19 mouse cellular contexts compared by ENCODE assay signal in genomic region chr15:99339669-99340068, GRCm38 (mm10). TPM values are rescaled to one million over a fixed set of nuclear protein-coding genes. Genes with fewer than 3 reads are reported as not detected.
DNase-seq lines count a peak whose midpoint lies in the region; ATAC-seq and TF ChIP-seq lines count a peak whose summit lies in the region.
"Had no signal": no experiment of that assay in that cellular context is flagged by ENCODE, and none has a peak within 500 bp of the region (broad histone marks: within the 10 kb centered on the region; RNA-seq: fewer than 3 reads in every experiment).

No protein-coding gene starts in this region.

- no peak overlapping the region for H3K27ac ChIP-seq in heart, embryonic 12.5 days (ENCODE audit: poor library complexity, severe bottlenecking)
- H3K27ac ChIP-seq in liver, embryonic 12.5 days, result peak overlapping the region; percentile 23; the same call in 1 of the 2 replicates
- no peak overlapping the region for H3K27ac ChIP-seq in liver, postnatal 0 days (ENCODE audit: low read depth)
- H3K27ac ChIP-seq in embryonic facial prominence, embryonic 13.5 days, result 0 out of 2 replicates have a peak overlapping the region, but pooled peaks have one; percentile 16
- peak overlapping the region; percentile 11 for H3K27ac ChIP-seq in liver, embryonic 15.5 days (replicated peaks)
- H3K27ac ChIP-seq: forebrain, embryonic 15.5 days had no signal

- peaks cover 7% of the 10 kb centered on the region; the same call in 1 of the 2 replicates for H3K36me3 ChIP-seq in heart, embryonic 12.5 days
- H3K36me3 ChIP-seq in liver, embryonic 12.5 days, result no peaks in the 10 kb centered on the region
- no peaks in the 10 kb centered on the region for H3K36me3 ChIP-seq in liver, postnatal 0 days (replicated peaks; ENCODE audit: insufficient read depth, low read length)
- H3K36me3 ChIP-seq in embryonic facial prominence, embryonic 13.5 days, result peaks cover 6% of the 10 kb centered on the region; the same call in 1 of the 2 replicates
- no peaks in the 10 kb centered on the region for H3K36me3 ChIP-seq in liver, embryonic 15.5 days (replicated peaks)
- H3K36me3 ChIP-seq: forebrain, embryonic 15.5 days; G1E had no signal

- H3K9ac ChIP-seq in heart, embryonic 12.5 days, result 0 out of 2 replicates have a peak overlapping the region, but pooled peaks have one; percentile 17
- H3K9ac ChIP-seq in liver, embryonic 12.5 days, result no peak overlapping the region
- no peak overlapping the region for H3K9ac ChIP-seq in liver, postnatal 0 days (replicated peaks)
- no peak overlapping the region for H3K9ac ChIP-seq in embryonic facial prominence, embryonic 13.5 days
- H3K9ac ChIP-seq in liver, embryonic 15.5 days, result no peak overlapping the region
- H3K9ac ChIP-seq: forebrain, embryonic 15.5 days had no signal

- TF ChIP-seq EP300 in liver, postnatal 0 days (IDR thresholded peaks at IDR 0.05; ENCODE audit: low read depth), result no peak

- no peaks in the 10 kb centered on the region for H3K27me3 ChIP-seq in heart, embryonic 12.5 days (replicated peaks)
- peaks cover 13% of the 10 kb centered on the region for H3K27me3 ChIP-seq in liver, embryonic 12.5 days (replicated peaks)
- no peaks in the 10 kb centered on the region for H3K27me3 ChIP-seq in liver, postnatal 0 days (ENCODE audit: insufficient read depth, low read length)
- H3K27me3 ChIP-seq in embryonic facial prominence, embryonic 13.5 days, result no peaks in the 10 kb centered on the region
- H3K27me3 ChIP-seq in liver, embryonic 15.5 days, result no peaks in the 10 kb centered on the region
- H3K27me3 ChIP-seq: forebrain, embryonic 15.5 days had no signal

- no peaks in the 10 kb centered on the region for H3K9me3 ChIP-seq in heart, embryonic 12.5 days (replicated peaks)
- no peaks in the 10 kb centered on the region for H3K9me3 ChIP-seq in liver, embryonic 12.5 days (replicated peaks)
- H3K9me3 ChIP-seq in liver, postnatal 0 days (ENCODE audit: low read length), result no peaks in the 10 kb centered on the region
- no peaks in the 10 kb centered on the region for H3K9me3 ChIP-seq in embryonic facial prominence, embryonic 13.5 days
- no peaks in the 10 kb centered on the region for H3K9me3 ChIP-seq in liver, embryonic 15.5 days (replicated peaks)
- H3K9me3 ChIP-seq: forebrain, embryonic 15.5 days; G1E; megakaryocyte, embryonic 14.5 days had no signal

- H3K4me1 ChIP-seq in heart, embryonic 12.5 days (replicated peaks), result peaks cover 92% of the 10 kb centered on the region
- H3K4me1 ChIP-seq in liver, embryonic 12.5 days, result peaks cover 84% of the 10 kb centered on the region
- H3K4me1 ChIP-seq in liver, postnatal 0 days (ENCODE audit: insufficient read depth), result peaks cover 58% of the 10 kb centered on the region
- H3K4me1 ChIP-seq in embryonic facial prominence, embryonic 13.5 days, result peaks cover 72% of the 10 kb centered on the region
- peaks cover 85% of the 10 kb centered on the region for H3K4me1 ChIP-seq in liver, embryonic 15.5 days (replicated peaks)

- H3K4me2 ChIP-seq in heart, embryonic 12.5 days, result no peak overlapping the region
- H3K4me2 ChIP-seq in liver, embryonic 12.5 days, result no peak overlapping the region
- H3K4me2 ChIP-seq in liver, postnatal 0 days (ENCODE audit: low read depth, low read length), result no peak overlapping the region
- H3K4me2 ChIP-seq in embryonic facial prominence, embryonic 13.5 days, result no peak overlapping the region
- H3K4me2 ChIP-seq in liver, embryonic 15.5 days, result no peak overlapping the region
- H3K4me2 ChIP-seq: forebrain, embryonic 15.5 days had no signal

- intact Hi-C loops in heart, postnatal 14 days (cut with DNase I), result no loop called here

- ATAC-seq in heart, embryonic 12.5 days (ENCODE audit: insufficient number of reproducible peaks, low FRiP score), result no peak
- ATAC-seq in liver, embryonic 12.5 days, result no peak
- no peak for ATAC-seq in liver, postnatal 0 days
- no peak for ATAC-seq in embryonic facial prominence, embryonic 13.5 days (ENCODE audit: insufficient number of reproducible peaks, insufficient read depth, low FRiP score, low TSS enrichment, low read depth)
- peak; percentile 36; the same call in 1 of the 2 replicates for ATAC-seq in liver, embryonic 15.5 days (ENCODE audit: insufficient read depth)
- ATAC-seq: forebrain, embryonic 15.5 days; inflammation-experienced regulatory T-cells, adult 6 months had no signal

- no peak for TF ChIP-seq CTCF in liver, postnatal 0 days (IDR thresholded peaks at IDR 0.05; ENCODE audit: low read depth)

- no peak for DNase-seq in heart, postnatal 14 days
- no peak for DNase-seq in liver, postnatal 0 days
- DNase-seq in testis, postnatal 14 days (ENCODE audit: low spot score), result no peak
- DNase-seq: adrenal gland, adult 8-10 months; cerebellum, adult 18-20 months; kidney, postnatal 25 days; lung, adult 2 months; right cerebral cortex, adult 18-20 months had no signal

- H3K4me3 ChIP-seq in heart, embryonic 12.5 days, result no peak overlapping the region
- no peak overlapping the region for H3K4me3 ChIP-seq in liver, embryonic 12.5 days
- no peak overlapping the region for H3K4me3 ChIP-seq in liver, postnatal 0 days (ENCODE audit: low read depth, low read length)
- no peak overlapping the region for H3K4me3 ChIP-seq in embryonic facial prominence, embryonic 13.5 days
- H3K4me3 ChIP-seq in liver, embryonic 15.5 days (replicated peaks), result no peak overlapping the region
- H3K4me3 ChIP-seq: forebrain, embryonic 15.5 days; megakaryocyte, embryonic 14.5 days had no signal

- WGBS in heart, embryonic 12.5 days, result 28% methylated on average over 6 of the region's 6 CpGs
- WGBS in liver, embryonic 12.5 days (ENCODE audit: insufficient replicate concordance), result 51% methylated on average over 6 of the region's 6 CpGs
- WGBS in liver, postnatal 0 days (ENCODE audit: insufficient replicate concordance), result 42% methylated on average over 6 of the region's 6 CpGs
- WGBS in embryonic facial prominence, embryonic 13.5 days, result 39% methylated on average over 6 of the region's 6 CpGs
- WGBS in liver, embryonic 15.5 days (ENCODE audit: insufficient replicate concordance), result 45% methylated on average over 6 of the region's 6 CpGs

RNA-seq across cellular contexts. Expression of gene Fmnl3, which starts 30.6 kb away (rescaled TPM):
- polyA plus RNA-seq in heart, embryonic 12.5 days (2016; fragmentation: Nextera tagmentation; extraction: Ambion mirVana), result 17.2 and 21.0 TPM in 2 replicates
- total RNA-seq in heart, postnatal 14 days (2021), result 10 to 100 TPM; 29.4 to 29.7 TPM
- polyA plus RNA-seq in liver, embryonic 12.5 days (2016; fragmentation: Nextera tagmentation; extraction: Ambion mirVana), result 7.4 and 8.6 TPM in 2 replicates
- 2.2 and 2.4 TPM in 2 replicates for polyA plus RNA-seq in liver, postnatal 0 days (2015; fragmentation: Nextera tagmentation; extraction: Ambion mirVana)
- polyA plus RNA-seq in embryonic facial prominence, embryonic 13.5 days (2015; fragmentation: Nextera tagmentation; extraction: Ambion mirVana), result 29.0 and 29.5 TPM in 2 replicates
- polyA plus RNA-seq in liver, embryonic 15.5 days (2015; fragmentation: Nextera tagmentation; extraction: Ambion mirVana), result 3.5 and 3.8 TPM in 2 replicates

RNA-seq across cellular contexts. Expression of gene Fam186b, which starts 44.0 kb away (rescaled TPM):
- 0.27 and 0.31 TPM in 2 replicates for polyA plus RNA-seq in heart, embryonic 12.5 days (2016; fragmentation: Nextera tagmentation; extraction: Ambion mirVana)
- not detected for total RNA-seq in heart, postnatal 14 days (2021)
- 0.06 TPM in 2 replicates for polyA plus RNA-seq in liver, embryonic 12.5 days (2016; fragmentation: Nextera tagmentation; extraction: Ambion mirVana)
- polyA plus RNA-seq in liver, postnatal 0 days (2015; fragmentation: Nextera tagmentation; extraction: Ambion mirVana), result not detected in 2 replicates
- 0.12 and 0.42 TPM in 2 replicates for polyA plus RNA-seq in embryonic facial prominence, embryonic 13.5 days (2015; fragmentation: Nextera tagmentation; extraction: Ambion mirVana)
- not detected in 2 replicates for polyA plus RNA-seq in liver, embryonic 15.5 days (2015; fragmentation: Nextera tagmentation; extraction: Ambion mirVana)
- total RNA-seq: G1E; gastrocnemius, adult 8-10 months; neutrophil, adult 5-6 weeks had no signal
- polyA plus RNA-seq: G1E; lung, adult 2 months; stomach, embryonic 14.5 days had no signal

RNA-seq across cellular contexts. Expression of gene Prpf40b, which starts 44.8 kb away (rescaled TPM):
- polyA plus RNA-seq in heart, embryonic 12.5 days (2016; fragmentation: Nextera tagmentation; extraction: Ambion mirVana), result 44.0 and 44.4 TPM in 2 replicates
- 10 to 100 TPM; 25.5 to 26.3 TPM for total RNA-seq in heart, postnatal 14 days (2021)
- polyA plus RNA-seq in liver, embryonic 12.5 days (2016; fragmentation: Nextera tagmentation; extraction: Ambion mirVana), result 13.8 and 15.5 TPM in 2 replicates
- 7.1 and 8.6 TPM in 2 replicates for polyA plus RNA-seq in liver, postnatal 0 days (2015; fragmentation: Nextera tagmentation; extraction: Ambion mirVana)
- 82.4 and 83.6 TPM in 2 replicates for polyA plus RNA-seq in embryonic facial prominence, embryonic 13.5 days (2015; fragmentation: Nextera tagmentation; extraction: Ambion mirVana)
- polyA plus RNA-seq in liver, embryonic 15.5 days (2015; fragmentation: Nextera tagmentation; extraction: Ambion mirVana), result 6.6 and 8.8 TPM in 2 replicates

RNA-seq across cellular contexts. Expression of gene Tmbim6, which starts 53.0 kb away (rescaled TPM):
- 251 and 253 TPM in 2 replicates for polyA plus RNA-seq in heart, embryonic 12.5 days (2016; fragmentation: Nextera tagmentation; extraction: Ambion mirVana)
- total RNA-seq in heart, postnatal 14 days (2021), result 100 to 1,000 TPM; 216 to 219 TPM
- 199 and 201 TPM in 2 replicates for polyA plus RNA-seq in liver, embryonic 12.5 days (2016; fragmentation: Nextera tagmentation; extraction: Ambion mirVana)
- 566 and 586 TPM in 2 replicates for polyA plus RNA-seq in liver, postnatal 0 days (2015; fragmentation: Nextera tagmentation; extraction: Ambion mirVana)
- polyA plus RNA-seq in embryonic facial prominence, embryonic 13.5 days (2015; fragmentation: Nextera tagmentation; extraction: Ambion mirVana), result 266 and 285 TPM in 2 replicates
- polyA plus RNA-seq in liver, embryonic 15.5 days (2015; fragmentation: Nextera tagmentation; extraction: Ambion mirVana), result 278 and 304 TPM in 2 replicates

Comparison
In these comparisons a context has a peak if more than half of its experiments do, and no peak if none do; other contexts are left out.
1. H3K27ac ChIP-seq: peak in liver, embryonic 12.5 days (single experiment), embryonic facial prominence, embryonic 13.5 days (single experiment) and liver, embryonic 15.5 days (single experiment); none in heart, embryonic 12.5 days (single experiment) and liver, postnatal 0 days (single experiment).